Mouse (Mus musculus) brain, embryonic 14.5 days (tissue): ENCODE results near the gene Vmn1r18. TPM values are rescaled to one million over a fixed set of nuclear protein-coding genes. Genes with fewer than 3 reads are reported as not detected.
A peak's percentile ranks its signal among the peaks of the same experiment; 100 is the strongest.
"Not testable (repeated sequence)": the region's sequence is repeated elsewhere in the genome, so short reads cannot be mapped to it uniquely, and the experiment has no call there.

ENCODE experiments used
- DNase-seq: peaks from one replicate; pipeline ENCODE4 v3.0.0-alpha.2; 2011; ENCODE audit warnings: low read depth
- CTCF ChIP-seq: fragments of 200-500 bp; IDR thresholded peaks from 2 replicates; pipeline ENCODE4 v1.5.1; 2012; ENCODE audit warnings: inconsistent platforms, mild to moderate bottlenecking, moderate library complexity, borderline replicate concordance; ENCODE audit not compliant: insufficient read depth, insufficient read length; ENCODE audit errors: extremely low read depth
- POLR2A ChIP-seq: fragments of 200-500 bp; IDR thresholded peaks from 2 replicates; pipeline ENCODE4 v1.6.1; 2012; ENCODE audit warnings: mild to moderate bottlenecking, inconsistent platforms, borderline replicate concordance; ENCODE audit not compliant: poor library complexity, insufficient read depth, insufficient read length, severe bottlenecking; ENCODE audit errors: extremely low read depth
- polyA plus RNA-seq: library from polyadenylated mRNA; depleted of rRNA; stranded (reverse); fragments of >200 nt; gene quantifications from 2 replicates; pipeline ENCODE4 v1.2.3, GENCODE M21; 2012; rRNA removed

Vmn1r18 gene
- polyA plus RNA-seq: not detected in 2 replicates

- TF ChIP-seq POLR2A: no peak
- TF ChIP-seq CTCF: no peak
- no peak for DNase-seq
Observed at GRCm38 (mm10) chr6:57395683-57396082, at the start of gene Vmn1r18. TSS of gene Vmn1r18 (minus strand) at chr6:57395783.

- TF ChIP-seq POLR2A (no peak), CTCF (no peak)
Observed at GRCm38 (mm10) chr6:57431196-57431595, 35.6 kb upstream of the Vmn1r18 start.

GRCm38 (mm10) chr6:57428630-57429029 is 33.0 kb upstream of the Vmn1r18 start, which contains the start of gene Vmn1r20:
TSS of gene Vmn1r20 (plus strand) at chr6:57428930.
- no peak for DNase-seq
- TF ChIP-seq POLR2A: no peak
- TF ChIP-seq CTCF: no peak

More at GRCm38 (mm10) chr6:57431196-57431595, 35.6 kb upstream of the Vmn1r18 start:
- peak; percentile 18 for DNase-seq

DNA sequence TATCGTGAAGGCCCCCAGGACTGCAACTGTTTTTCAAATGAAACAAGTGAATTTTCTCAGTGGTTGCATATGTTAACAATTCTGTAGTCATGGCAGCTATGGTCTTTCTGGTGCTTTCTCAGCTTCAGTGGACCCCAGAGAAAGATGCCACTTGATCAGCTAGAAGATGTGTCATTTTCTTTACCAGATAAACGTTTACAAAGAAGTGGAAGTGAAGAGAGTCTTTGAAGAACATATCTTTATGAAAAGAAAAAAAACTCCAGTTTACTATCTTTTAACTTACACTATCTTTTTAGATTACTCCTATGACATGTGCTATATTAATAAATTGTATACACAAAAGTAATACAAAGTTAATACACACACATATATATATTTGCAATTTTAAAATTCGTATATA is 7.9 kb upstream of the Vmn1r18 start, which contains the start of gene Vmn1r19:
TSS of gene Vmn1r19 (plus strand) at position 301 of the 400 bp plus-strand sequence.
- DNase-seq: not testable (repeated sequence)

GRCm38 (mm10) chr6:57367496-57367895 is 28.1 kb downstream of the Vmn1r18 start:
- TF ChIP-seq CTCF (no peak), POLR2A (no peak)
- no peak for DNase-seq

DNA sequence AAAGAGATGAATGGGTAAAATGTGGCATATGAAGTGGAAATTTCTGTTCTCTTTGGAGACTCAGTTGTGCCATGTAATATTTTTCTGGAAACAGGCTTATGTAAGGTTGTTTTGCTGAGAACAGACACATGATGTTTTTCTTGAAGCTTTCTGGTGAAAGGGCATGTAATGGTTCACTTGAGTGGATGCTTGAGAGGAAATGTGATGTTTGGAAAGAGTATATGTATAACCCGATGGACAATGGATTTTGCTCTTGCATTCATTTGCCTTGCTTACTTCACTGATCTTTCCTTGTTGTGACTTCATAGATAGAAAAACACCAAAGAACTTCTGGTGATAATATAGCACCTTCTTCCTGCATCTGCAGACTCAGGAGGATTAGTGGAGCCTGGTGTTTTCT is 29.7 kb downstream of the Vmn1r18 start:
- DNase-seq: not testable (repeated sequence)

- TF ChIP-seq POLR2A: no peak
- no peak for TF ChIP-seq CTCF
- DNase-seq: no peak
Observed at GRCm38 (mm10) chr6:57363627-57364026, 32.0 kb downstream of the Vmn1r18 start, which contains the start of gene Vmn1r17. TSS of gene Vmn1r17 (minus strand) at chr6:57363727.

GRCm38 (mm10) chr6:57356864-57357263 is 38.7 kb downstream of the Vmn1r18 start:
- TF ChIP-seq CTCF (no peak), POLR2A (no peak)
- DNase-seq: peak; percentile 0

- no peak for TF ChIP-seq POLR2A
- TF ChIP-seq CTCF: no peak
- no peak for DNase-seq
Observed at GRCm38 (mm10) chr6:57329394-57329793, 66.2 kb downstream of the Vmn1r18 start, which contains the start of gene Vmn1r16. TSS of gene Vmn1r16 (minus strand) at chr6:57329494.

Other genes with a start within 250 kb of the Vmn1r18 start
- gene Vmn1r12, start 238.9 kb downstream of the Vmn1r18 start, polyA plus RNA-seq: not detected in 2 replicates
- gene Vmn1r13, start 192.5 kb downstream of the Vmn1r18 start, polyA plus RNA-seq: not detected in 2 replicates
- not detected in 2 replicates for gene Vmn1r14, start 164.1 kb downstream of the Vmn1r18 start, polyA plus RNA-seq
- gene Vmn1r15, start 137.8 kb downstream of the Vmn1r18 start, polyA plus RNA-seq: not detected in 2 replicates
- not detected in 2 replicates for gene Vmn1r16, start 66.3 kb downstream of the Vmn1r18 start, polyA plus RNA-seq
- gene Vmn1r17, start 32.1 kb downstream of the Vmn1r18 start, polyA plus RNA-seq: not detected in 2 replicates
- gene Vmn1r19, start 8.0 kb upstream of the Vmn1r18 start, polyA plus RNA-seq: not detected in 2 replicates
- gene Vmn1r20, start 33.1 kb upstream of the Vmn1r18 start, polyA plus RNA-seq: not detected in 2 replicates
- 4.6 and 5.1 TPM in 2 replicates for gene Ppm1k, start 139.7 kb upstream of the Vmn1r18 start, polyA plus RNA-seq
- 0.78 and 0.96 TPM in 2 replicates for gene Herc6, start 185.2 kb upstream of the Vmn1r18 start, polyA plus RNA-seq